Mouse (Mus musculus): ENCODE results near the gene Ugt1a10.

DNA sequence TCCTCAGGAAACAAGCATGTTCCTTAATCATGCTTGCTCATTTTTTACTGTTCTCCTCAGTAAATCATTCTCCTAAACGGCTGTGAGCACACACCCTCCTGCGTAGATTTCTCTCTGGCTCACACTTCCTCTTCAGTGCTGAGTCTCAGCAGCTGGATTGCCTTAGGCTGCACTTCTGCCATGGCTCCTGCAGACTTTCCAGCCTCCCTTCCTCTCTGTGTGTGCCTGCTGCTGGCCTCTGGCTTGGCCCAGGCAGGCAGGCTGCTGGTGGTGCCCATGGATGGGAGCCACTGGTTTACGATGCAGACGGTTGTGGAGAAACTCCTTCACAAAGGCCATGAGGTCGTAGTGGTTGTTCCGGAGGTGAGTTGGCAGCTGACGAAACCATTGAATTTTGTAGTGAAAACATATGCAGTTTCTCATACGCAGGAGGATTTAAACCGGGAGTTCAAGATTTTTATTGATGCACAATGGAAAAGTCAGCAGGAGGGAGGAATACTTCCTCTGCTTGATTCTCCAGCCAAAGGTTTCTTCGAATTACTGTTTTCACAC is 39.8 kb downstream of the Ugt1a10 start, which contains the start of gene Ugt1a7c:
- no peak for TF ChIP-seq CTCF (IDR thresholded peaks at IDR 0.05; ENCODE audit: low read depth)
- no peak for TF ChIP-seq EP300 (IDR thresholded peaks at IDR 0.05; ENCODE audit: low read depth)
